Mouse (Mus musculus) lung, postnatal 0 days (tissue): Measurements from ENCODE around the gene Fkbp10.

Experiments used
- CTCF ChIP-seq: IDR thresholded peaks from 2 replicates; pipeline ENCODE4 v1.5.1; 2016; ENCODE audit warnings: antibody characterized with exemption, mild to moderate bottlenecking
- EP300 ChIP-seq: IDR thresholded peaks from 2 replicates; pipeline ENCODE4 v1.6.1; 2016; ENCODE audit warnings: antibody characterized with exemption, mild to moderate bottlenecking, control low read depth

DNA sequence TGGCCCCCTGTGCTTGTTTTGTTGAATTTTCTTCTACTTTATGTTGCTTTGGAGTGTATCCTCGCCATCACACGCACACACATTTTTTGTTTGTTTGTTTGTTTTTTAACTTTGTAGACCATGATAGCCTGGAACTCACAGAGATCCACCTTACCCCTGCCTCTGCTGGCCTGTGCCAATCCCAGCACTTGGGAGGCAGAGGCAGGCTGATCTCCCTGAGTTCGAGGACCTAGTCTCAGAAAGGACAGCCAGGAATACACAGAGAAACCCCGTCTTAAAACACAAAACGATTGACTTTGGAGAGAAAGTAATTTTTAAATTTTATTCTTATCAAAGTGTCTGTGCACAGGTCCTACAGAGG, 57.4 kb downstream of the Fkbp10 start:
- TF ChIP-seq CTCF (no peak), EP300 (no peak)
